Mouse (Mus musculus): Measurements from ENCODE around the gene Klhl31.

Gene Klhl31

DNA sequence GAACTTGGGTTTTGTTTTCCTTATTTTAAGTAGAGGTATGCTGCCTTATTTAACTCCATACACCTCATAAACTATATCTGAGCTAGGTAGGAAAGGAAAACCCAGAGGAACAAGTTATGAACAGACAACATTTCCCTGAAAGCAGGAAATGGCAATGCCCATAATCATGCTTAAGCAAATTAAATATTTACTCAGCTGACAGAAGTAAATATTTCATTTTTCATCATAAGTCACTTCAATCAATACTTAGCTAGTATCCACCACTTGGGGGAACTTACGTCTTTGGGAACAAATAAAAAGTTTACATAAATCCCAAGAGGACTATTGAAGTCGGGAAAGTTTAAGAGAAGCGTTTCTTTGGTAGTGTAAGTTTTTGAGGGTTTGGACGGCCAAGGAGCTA, 67.2 kb downstream of the Klhl31 start:
- no peak for DNase-seq (ENCODE audit: inconsistent ontology term)

DNA sequence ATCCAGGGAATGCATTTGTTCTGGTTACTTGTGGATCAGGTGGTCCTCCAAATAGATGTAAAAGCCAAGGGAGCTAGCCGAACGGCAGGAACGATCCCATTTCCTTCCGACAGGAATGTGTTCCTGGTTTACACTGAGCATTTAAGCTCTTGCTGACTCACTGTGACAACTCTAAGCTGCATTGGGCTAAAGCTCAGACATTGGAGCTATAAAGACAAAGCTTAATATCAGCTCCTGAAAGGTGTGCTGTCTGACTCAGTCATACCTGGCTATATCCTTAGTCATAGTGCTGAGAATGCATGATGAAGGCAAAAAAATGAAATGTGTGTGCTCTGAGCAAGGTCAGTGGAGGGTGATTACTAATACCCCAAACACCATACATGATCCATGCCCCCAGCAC, 67.8 kb downstream of the Klhl31 start:
- no peak for DNase-seq (ENCODE audit: inconsistent ontology term)

DNA sequence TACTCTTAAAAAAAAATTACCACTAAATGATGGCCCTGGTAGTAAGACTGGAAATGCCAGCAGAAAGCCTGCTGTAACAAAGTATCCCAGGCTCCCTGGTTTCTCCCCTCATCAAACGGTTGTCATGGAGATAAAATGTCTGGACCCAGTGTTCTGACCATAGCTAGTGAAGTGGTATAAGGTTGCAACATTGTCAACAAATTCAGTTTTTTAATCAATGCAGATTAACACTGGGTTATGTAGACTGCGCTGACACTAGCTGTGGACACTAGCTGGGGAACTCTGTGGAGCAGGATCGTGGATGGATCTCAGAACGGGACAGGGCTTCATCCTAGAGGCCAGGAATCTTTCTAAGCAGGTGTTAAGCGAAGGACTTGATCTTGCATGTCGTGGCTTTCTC, 70.2 kb downstream of the Klhl31 start:
- DNase-seq (ENCODE audit: inconsistent ontology term) = no peak

DNA sequence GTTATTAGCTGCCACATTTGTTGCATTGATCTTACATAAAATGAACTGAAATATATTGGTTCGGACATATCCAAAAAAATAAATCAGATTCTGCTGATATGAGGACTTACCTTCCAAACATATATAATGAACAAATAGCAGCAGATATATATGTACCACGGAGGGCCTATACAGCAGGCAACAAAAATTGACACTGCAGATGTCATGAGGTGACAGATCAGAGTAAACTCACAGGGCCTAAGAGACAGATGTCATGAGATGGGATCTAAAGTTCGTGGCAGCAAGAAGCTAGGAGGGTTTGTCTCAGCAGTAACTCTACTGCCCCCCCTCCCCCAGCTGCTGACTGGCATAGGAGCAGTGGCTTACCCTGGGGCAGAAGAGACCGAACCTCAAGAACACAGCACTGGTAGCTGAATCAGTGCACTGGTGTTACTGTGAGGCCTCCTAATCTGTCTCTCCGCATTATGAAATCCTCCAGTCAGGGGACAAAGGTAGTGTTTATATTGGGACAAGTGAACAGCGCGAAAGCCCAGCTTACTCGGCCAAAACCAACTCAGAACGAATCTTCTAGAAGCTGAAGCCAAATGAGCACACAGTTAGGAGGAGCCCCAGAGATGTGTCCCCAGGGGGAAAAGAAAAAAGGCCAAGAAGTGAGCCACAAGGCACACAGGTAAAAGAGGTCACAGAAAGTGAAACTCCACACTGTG, 71.3 kb downstream of the Klhl31 start:
- DNase-seq (ENCODE audit: inconsistent ontology term) = no peak

DNA sequence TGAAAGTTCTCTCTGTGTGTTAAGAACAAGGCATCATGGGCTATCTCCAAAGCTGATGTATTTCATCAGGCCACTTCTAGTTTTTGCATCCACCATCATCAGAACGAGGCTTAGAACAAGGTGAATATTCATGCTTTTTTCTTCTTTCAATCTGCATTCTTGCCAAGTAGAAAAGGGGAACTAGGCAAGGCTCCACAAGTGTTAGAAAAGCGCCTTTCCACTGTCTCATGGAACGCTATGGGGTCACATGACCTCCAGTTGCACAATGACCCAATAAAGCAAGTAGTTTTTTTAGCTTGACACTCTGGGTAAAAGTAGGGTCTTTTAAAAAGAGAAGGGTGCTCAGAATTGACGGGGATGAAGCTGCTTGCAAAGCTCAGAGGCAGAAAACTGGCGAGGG, 72.7 kb downstream of the Klhl31 start:
- DNase-seq (ENCODE audit: inconsistent ontology term) = no peak

All from Muller cell, postnatal 12 days (primary cell).